Mouse (Mus musculus): ENCODE results near the gene Mkrn2os. TPM values are rescaled to one million over a fixed set of nuclear protein-coding genes. Genes with fewer than 3 reads are reported as not detected.

Mkrn2os gene
- polyA plus RNA-seq, 1 experiment from 2014 or later = 27.4 TPM

GRCm38 (mm10) chr6:115591692-115592359, 550 bp downstream of the Mkrn2os start:
- 68% methylated on average over 19 of the region's 19 CpGs for WGBS
- Histone ChIP-seq H3K36me3 (ENCODE audit: control insufficient read depth, insufficient read depth, low read length) (no peaks in the 10 kb centered on the region), H3K9ac (ENCODE audit: low read length) (0 out of 2 replicates have a peak overlapping the region, but pooled peaks have one; percentile 18), H3K27ac (replicated peaks) (peak overlapping the region; percentile 70; the same call in 1 of the 2 replicates), H3K9me3 (ENCODE audit: control insufficient read depth, low read length) (no peaks in the 10 kb centered on the region), H3K27me3 (ENCODE audit: control insufficient read depth, insufficient read depth, low read length) (no peaks in the 10 kb centered on the region), H3K4me1 (replicated peaks; ENCODE audit: control insufficient read depth, insufficient read depth) (no peaks in the 10 kb centered on the region), H3K4me3 (ENCODE audit: low read depth, low read length) (peak overlapping the region; percentile 18), H3K4me2 (replicated peaks; ENCODE audit: low read depth) (peak overlapping the region; percentile 32; the same call in 1 of the 2 replicates)
- no peak for TF ChIP-seq EP300 (optimal IDR thresholded peaks at IDR 0.05)
- no peak for TF ChIP-seq CTCF (IDR thresholded peaks at IDR 0.05; ENCODE audit: low read depth)
- DNase-seq (ENCODE audit: low spot score) (peak; percentile 29), ATAC-seq (ENCODE audit: low FRiP score, low TSS enrichment) (peak; percentile 48)

DNA sequence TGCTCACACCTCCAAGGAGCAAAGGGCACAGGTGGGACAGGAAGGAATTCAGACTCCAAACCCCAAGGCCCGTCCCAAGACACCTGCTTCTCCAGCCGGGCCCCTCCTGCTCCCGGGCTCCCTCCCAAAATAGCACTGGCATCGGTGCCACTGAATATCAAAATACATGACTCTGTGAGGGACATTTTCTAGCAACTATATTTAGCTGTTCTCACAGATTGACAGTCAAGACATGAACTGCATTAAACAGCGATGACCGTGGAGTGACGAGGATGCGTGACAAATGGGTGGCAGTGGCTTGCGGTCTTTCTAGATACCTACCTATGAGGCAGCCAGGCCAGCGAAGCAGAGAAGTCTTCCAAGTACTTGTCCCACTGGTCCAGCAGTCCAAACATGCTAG, 6.1 kb downstream of the Mkrn2os start:
- WGBS = 82% methylated on average over 10 of the region's 10 CpGs
- Histone ChIP-seq H3K4me1 (replicated peaks; ENCODE audit: control insufficient read depth, insufficient read depth) (no peaks in the 10 kb centered on the region), H3K27ac (replicated peaks) (no peak overlapping the region), H3K4me2 (replicated peaks; ENCODE audit: low read depth) (no peak overlapping the region), H3K9ac (ENCODE audit: low read length) (no peak overlapping the region), H3K9me3 (ENCODE audit: control insufficient read depth, low read length) (no peaks in the 10 kb centered on the region), H3K36me3 (ENCODE audit: control insufficient read depth, insufficient read depth, low read length) (no peaks in the 10 kb centered on the region), H3K27me3 (ENCODE audit: control insufficient read depth, insufficient read depth, low read length) (no peaks in the 10 kb centered on the region), H3K4me3 (ENCODE audit: low read depth, low read length) (no peak overlapping the region)
- ATAC-seq (ENCODE audit: low FRiP score, low TSS enrichment) (no peak), DNase-seq (ENCODE audit: low spot score) (no peak)
- TF ChIP-seq CTCF (IDR thresholded peaks at IDR 0.05; ENCODE audit: low read depth) (no peak), EP300 (optimal IDR thresholded peaks at IDR 0.05) (no peak)

DNA sequence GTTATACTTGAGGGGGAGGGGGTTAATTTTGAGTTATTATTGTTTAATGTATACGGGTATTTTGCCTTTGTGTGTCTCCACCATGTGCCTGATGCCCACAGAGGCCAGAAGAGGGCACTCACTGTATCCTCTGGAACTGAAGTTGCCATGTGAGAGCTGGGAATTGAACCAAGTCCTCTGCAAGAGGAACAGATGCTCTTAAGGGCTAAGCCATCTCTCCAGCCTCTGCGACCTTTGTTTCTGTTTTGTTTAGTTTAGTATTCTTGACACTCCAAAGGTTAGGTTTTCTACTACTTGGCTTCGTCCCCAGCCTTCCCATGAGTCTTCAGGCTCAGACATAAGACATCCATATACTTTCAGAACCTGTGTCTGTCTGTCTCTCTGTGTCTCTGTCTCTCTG, 8.2 kb downstream of the Mkrn2os start:
- Histone ChIP-seq H3K27ac (replicated peaks) (no peak overlapping the region), H3K4me3 (ENCODE audit: low read depth, low read length) (no peak overlapping the region), H3K36me3 (ENCODE audit: control insufficient read depth, insufficient read depth, low read length) (no peaks in the 10 kb centered on the region), H3K4me2 (replicated peaks; ENCODE audit: low read depth) (no peak overlapping the region), H3K4me1 (replicated peaks; ENCODE audit: control insufficient read depth, insufficient read depth) (no peaks in the 10 kb centered on the region), H3K9ac (ENCODE audit: low read length) (no peak overlapping the region), H3K9me3 (ENCODE audit: control insufficient read depth, low read length) (no peaks in the 10 kb centered on the region), H3K27me3 (ENCODE audit: control insufficient read depth, insufficient read depth, low read length) (no peaks in the 10 kb centered on the region)
- DNase-seq (ENCODE audit: low spot score) = no peak
- 72% methylated on average over 3 of the region's 3 CpGs for whole genome bisulfite sequencing
- ATAC-seq (ENCODE audit: low FRiP score, low TSS enrichment) = no peak
- TF ChIP-seq EP300 (optimal IDR thresholded peaks at IDR 0.05) (no peak), CTCF (IDR thresholded peaks at IDR 0.05; ENCODE audit: low read depth) (peak; percentile 31; the same call in 1 of the 2 replicates)

GRCm38 (mm10) chr6:115583430-115584125, 8.8 kb downstream of the Mkrn2os start:
- H3K9me3 ChIP-seq (ENCODE audit: control insufficient read depth, low read length) = no peaks in the 10 kb centered on the region
- H3K4me1 ChIP-seq (replicated peaks; ENCODE audit: control insufficient read depth, insufficient read depth) = no peaks in the 10 kb centered on the region
- H3K27ac ChIP-seq (replicated peaks) = no peak overlapping the region
- ATAC-seq (ENCODE audit: low FRiP score, low TSS enrichment) = no peak
- WGBS = 73% methylated on average over 6 of the region's 6 CpGs
- TF ChIP-seq EP300 (optimal IDR thresholded peaks at IDR 0.05) = no peak
- no peak for TF ChIP-seq CTCF (IDR thresholded peaks at IDR 0.05; ENCODE audit: low read depth)
- H3K36me3 ChIP-seq (ENCODE audit: control insufficient read depth, insufficient read depth, low read length) = 0 out of 2 replicates have a peak, but pooled peaks cover 1% of the 10 kb centered on the region
- no peaks in the 10 kb centered on the region for H3K27me3 ChIP-seq (ENCODE audit: control insufficient read depth, insufficient read depth, low read length)
- H3K4me3 ChIP-seq (ENCODE audit: low read depth, low read length) = no peak overlapping the region
- no peak overlapping the region for H3K4me2 ChIP-seq (replicated peaks; ENCODE audit: low read depth)
- no peak overlapping the region for H3K9ac ChIP-seq (ENCODE audit: low read length)
- no peak for DNase-seq (ENCODE audit: low spot score)

GRCm38 (mm10) chr6:115582328-115583115, 9.9 kb downstream of the Mkrn2os start:
- Histone ChIP-seq H3K27me3 (ENCODE audit: control insufficient read depth, insufficient read depth, low read length) (no peaks in the 10 kb centered on the region), H3K9me3 (ENCODE audit: control insufficient read depth, low read length) (no peaks in the 10 kb centered on the region), H3K4me3 (ENCODE audit: low read depth, low read length) (no peak overlapping the region), H3K4me2 (replicated peaks; ENCODE audit: low read depth) (no peak overlapping the region), H3K36me3 (ENCODE audit: control insufficient read depth, insufficient read depth, low read length) (peaks cover 6% of the 10 kb centered on the region; the same call in 1 of the 2 replicates), H3K4me1 (replicated peaks; ENCODE audit: control insufficient read depth, insufficient read depth) (no peaks in the 10 kb centered on the region), H3K9ac (ENCODE audit: low read length) (no peak overlapping the region), H3K27ac (replicated peaks) (no peak overlapping the region)
- DNase-seq (ENCODE audit: low spot score) = no peak
- ATAC-seq (ENCODE audit: low FRiP score, low TSS enrichment) = peak; percentile 35; the same call in 1 of the 2 replicates
- WGBS = 84% methylated on average over 9 of the region's 10 CpGs
- TF ChIP-seq EP300 (optimal IDR thresholded peaks at IDR 0.05) (no peak), CTCF (IDR thresholded peaks at IDR 0.05; ENCODE audit: low read depth) (no peak)

All from stomach, postnatal 0 days (tissue).